Mouse (Mus musculus) heart, adult 11 months (tissue): ENCODE measurements around the gene Gtpbp6.
"Not testable (repeated sequence)": the region's sequence is repeated elsewhere in the genome, so short reads cannot be mapped to it uniquely, and the experiment has no call there.

Experiments
- DNase-seq: peaks from one replicate; pipeline ENCODE4 v3.0.0; 2022

The Gtpbp6 gene

GRCm38 (mm10) chr5:110107581-110108304, at the start of gene Gtpbp6:
Gtpbp6 (minus strand) TSS chr5:110108197.
- peak; percentile 100 for DNase-seq

- DNase-seq = peak; percentile 62
Observed at GRCm38 (mm10) chr5:110143007-110143406, 35.0 kb upstream of the Gtpbp6 start.

GRCm38 (mm10) chr5:110142309-110142708, 34.3 kb upstream of the Gtpbp6 start:
- peak; percentile 88 for DNase-seq

- DNase-seq = no peak
Observed at GRCm38 (mm10) chr5:110140424-110140823, 32.4 kb upstream of the Gtpbp6 start.

- DNase-seq = no peak
Observed at GRCm38 (mm10) chr5:110139325-110139724, 31.3 kb upstream of the Gtpbp6 start.

- DNase-seq = peak; percentile 83
Observed at GRCm38 (mm10) chr5:110137816-110138215, 29.8 kb upstream of the Gtpbp6 start.

GRCm38 (mm10) chr5:110136087-110136464, 28.1 kb upstream of the Gtpbp6 start:
- DNase-seq = no peak

GRCm38 (mm10) chr5:110135293-110136086, 27.5 kb upstream of the Gtpbp6 start, which contains the start of gene Chfr:
Chfr (plus strand) TSS chr5:110135842.
- peak; percentile 100 for DNase-seq

- not testable (repeated sequence) for DNase-seq
Observed at GRCm38 (mm10) chr5:110122380-110122779, 14.4 kb upstream of the Gtpbp6 start.

- peak; percentile 99 for DNase-seq
Observed at GRCm38 (mm10) chr5:110109991-110110441, 2.0 kb upstream of the Gtpbp6 start, which contains the start of gene Zfp605. Zfp605 (plus strand) TSS chr5:110110092.

GRCm38 (mm10) chr5:110108305-110108628, 270 bp upstream of the Gtpbp6 start:
- DNase-seq = no peak

GRCm38 (mm10) chr5:110106901-110107564, 964 bp downstream of the Gtpbp6 start:
- peak; percentile 97 for DNase-seq

GRCm38 (mm10) chr5:110106140-110106871, 1.7 kb downstream of the Gtpbp6 start:
- DNase-seq = peak; percentile 90

- peak; percentile 94 for DNase-seq
Observed at GRCm38 (mm10) chr5:110104616-110105380, 3.2 kb downstream of the Gtpbp6 start.

- peak; percentile 92 for DNase-seq
Observed at GRCm38 (mm10) chr5:110103901-110104615, 3.9 kb downstream of the Gtpbp6 start.

GRCm38 (mm10) chr5:110102853-110103625, 5.0 kb downstream of the Gtpbp6 start:
- DNase-seq = peak; percentile 89

GRCm38 (mm10) chr5:110102429-110102828, 5.6 kb downstream of the Gtpbp6 start:
- peak; percentile 89 for DNase-seq

GRCm38 (mm10) chr5:110101716-110102347, 6.2 kb downstream of the Gtpbp6 start:
- peak; percentile 95 for DNase-seq

- peak; percentile 95 for DNase-seq
Observed at GRCm38 (mm10) chr5:110100921-110101631, 6.9 kb downstream of the Gtpbp6 start.
